Mouse (Mus musculus) lung, embryonic 16.5 days (tissue): Measurements from ENCODE around the gene Mospd1. TPM values are rescaled to one million over a fixed set of nuclear protein-coding genes. Genes with fewer than 3 reads are reported as not detected.

ENCODE experiments used
- ATAC-seq: fragments of 200-750 bp; cut with Nextera tagmentation; 2 replicates; pipeline ENCODE4 v1.8.0; 2017; ENCODE audit warnings: low read depth, mild to moderate bottlenecking, moderate library complexity
- H3K27ac ChIP-seq: fragments of 300-500 bp; sonication (generic); 2 replicates; pipeline ENCODE4 v1.5.1; 2014; ENCODE audit warnings: mild to moderate bottlenecking, control low read depth, low read length
- H3K27me3 ChIP-seq: fragments of 300-500 bp; sonication (generic); 2 replicates; pipeline ENCODE4 v1.6.1; 2014; ENCODE audit warnings: low read depth, low read length, mixed read lengths; ENCODE audit not compliant: control insufficient read depth, insufficient read depth
- H3K36me3 ChIP-seq: fragments of 300-500 bp; sonication (generic); 2 replicates; pipeline ENCODE4 v1.6.1; 2014; ENCODE audit warnings: low read length; ENCODE audit not compliant: control insufficient read depth, insufficient read depth
- H3K4me1 ChIP-seq: fragments of 300-500 bp; sonication (generic); replicated peaks from 2 replicates; pipeline ENCODE4 v1.6.1; 2014; ENCODE audit warnings: low read length, mixed read lengths; ENCODE audit not compliant: control insufficient read depth, insufficient read depth
- H3K4me2 ChIP-seq: fragments of 300-500 bp; sonication (generic); 2 replicates; pipeline ENCODE4 v1.6.1; 2014; ENCODE audit warnings: low read depth, low read length, control low read depth
- H3K4me3 ChIP-seq: fragments of 300-500 bp; sonication (generic); 2 replicates; pipeline ENCODE4 v1.5.1; 2014; ENCODE audit warnings: mild to moderate bottlenecking, low read length, control low read depth
- H3K9ac ChIP-seq: fragments of 300-500 bp; sonication (generic); 2 replicates; pipeline ENCODE4 v1.6.1; 2014; ENCODE audit warnings: low read length, control low read depth
- H3K9me3 ChIP-seq: fragments of 300-500 bp; sonication (generic); 2 replicates; pipeline ENCODE4 v1.6.1; 2016; ENCODE audit warnings: low read length; ENCODE audit not compliant: control insufficient read depth
- WGBS: fragments of 180-500 bp; shearing (Covaris S2); extraction: QIAGEN DNeasy Blood & Tissue Kit; methylation state at CpG from one replicate; pipeline ENCODE4 v1.1.7; 2014; 5-methylcytosine and 5-hydroxymethylcytosine counted together
- polyA plus RNA-seq: library from polyadenylated mRNA; unstranded; fragments of >200 nt; fragmentation: Nextera tagmentation; extraction: Ambion mirVana; gene quantifications from 2 replicates; pipeline ENCODE4 v1.2.1, GENCODE M21; 2015

Mospd1 gene
- polyA plus RNA-seq, 1 experiment from 2014 or later: 42.0 TPM

- H3K4me3 ChIP-seq: no peak overlapping the region
- H3K4me2 ChIP-seq: no peak overlapping the region
- no peaks in the 10 kb centered on the region for H3K27me3 ChIP-seq
- 0 out of 2 replicates have a peak, but pooled peaks cover 3% of the 10 kb centered on the region for H3K4me1 ChIP-seq
- WGBS: 53% methylated on average over 4 of the region's 4 CpGs
- H3K9me3 ChIP-seq: no peaks in the 10 kb centered on the region
- H3K9ac ChIP-seq: no peak overlapping the region
- ATAC-seq: no peak
- no peaks in the 10 kb centered on the region for H3K36me3 ChIP-seq
- no peak overlapping the region for H3K27ac ChIP-seq
Measured at GRCm38 (mm10) chrX:53321111-53321510, 49.2 kb downstream of the Mospd1 start.

- 60% methylated on average over 2 of the region's 2 CpGs for WGBS
- H3K4me1 ChIP-seq: 0 out of 2 replicates have a peak, but pooled peaks cover 3% of the 10 kb centered on the region
- no peak for ATAC-seq
Measured at GRCm38 (mm10) chrX:53320564-53320963, 49.7 kb downstream of the Mospd1 start.

More at GRCm38 (mm10) chrX:53320564-53320963, 49.7 kb downstream of the Mospd1 start:
- H3K36me3 ChIP-seq: no peaks in the 10 kb centered on the region
- H3K4me2 ChIP-seq: no peak overlapping the region
- no peak overlapping the region for H3K27ac ChIP-seq
- no peak overlapping the region for H3K9ac ChIP-seq
- no peaks in the 10 kb centered on the region for H3K9me3 ChIP-seq
- no peak overlapping the region for H3K4me3 ChIP-seq
- H3K27me3 ChIP-seq: no peaks in the 10 kb centered on the region

Other genes starting within 250 kb of the Mospd1 start
- 19.5 and 21.1 TPM in 2 replicates for gene Plac1, start 130.4 kb downstream of the Mospd1 start, polyA plus RNA-seq
- gene Fam122b, start 100.7 kb downstream of the Mospd1 start, polyA plus RNA-seq: 13.6 and 15.7 TPM in 2 replicates
- not detected in 2 replicates for gene Fam122c, start 97.1 kb downstream of the Mospd1 start, polyA plus RNA-seq
- gene Etd, start 64.4 kb upstream of the Mospd1 start, polyA plus RNA-seq: not detected in 2 replicates
- 37.7 and 38.0 TPM in 2 replicates for gene Rtl8c, start 237.5 kb upstream of the Mospd1 start, polyA plus RNA-seq
- not detected in 2 replicates for gene Gm14597, start 238.5 kb upstream of the Mospd1 start, polyA plus RNA-seq